Mouse (Mus musculus) limb, embryonic 11.5 days (tissue): Measurements from ENCODE around the gene Rgs16. TPM values are rescaled to one million over a fixed set of nuclear protein-coding genes. Genes with fewer than 3 reads are reported as not detected.

Experiments used
- ATAC-seq: fragments of 200-750 bp; cut with Nextera tagmentation; 2 replicates; pipeline ENCODE4 v1.8.0; 2017; ENCODE audit warnings: low read depth; ENCODE audit not compliant: insufficient number of reproducible peaks, low FRiP score, low TSS enrichment
- DNase-seq: peaks from one replicate; pipeline ENCODE4 v3.0.0-alpha.2; 2015; ENCODE audit warnings: low spot score
- H3K27ac ChIP-seq: fragments of 300-500 bp; sonication (generic); replicated peaks from 2 replicates; pipeline ENCODE4 v1.5.1; 2014; ENCODE audit warnings: low read depth, mild to moderate bottlenecking, low read length
- H3K27me3 ChIP-seq: fragments of 300-500 bp; sonication (generic); 2 replicates; pipeline ENCODE4 v1.6.1; 2014; ENCODE audit warnings: mild to moderate bottlenecking, low read length, mixed read lengths; ENCODE audit not compliant: control insufficient read depth, insufficient read depth
- H3K36me3 ChIP-seq: fragments of 300-500 bp; sonication (generic); 2 replicates; pipeline ENCODE4 v1.6.1; 2014; ENCODE audit warnings: mild to moderate bottlenecking, low read length, moderate library complexity, mixed read lengths; ENCODE audit not compliant: control insufficient read depth, insufficient read depth
- H3K4me1 ChIP-seq: fragments of 300-500 bp; sonication (generic); 2 replicates; pipeline ENCODE4 v1.6.1; 2014; ENCODE audit warnings: low read length, mixed read lengths; ENCODE audit not compliant: control insufficient read depth, insufficient read depth
- H3K4me2 ChIP-seq: fragments of 300-500 bp; sonication (generic); 2 replicates; pipeline ENCODE4 v1.6.1; 2014; ENCODE audit warnings: low read depth, mild to moderate bottlenecking, moderate library complexity; ENCODE audit not compliant: severe bottlenecking
- H3K4me3 ChIP-seq: fragments of 300-500 bp; sonication (generic); 2 replicates; pipeline ENCODE4 v1.5.1; 2014; ENCODE audit warnings: low read depth, low read length
- H3K9ac ChIP-seq: fragments of 300-500 bp; sonication (generic); 2 replicates; pipeline ENCODE4 v1.6.1; 2014; ENCODE audit warnings: mild to moderate bottlenecking, low read length
- H3K9me3 ChIP-seq: fragments of 300-500 bp; sonication (generic); 2 replicates; pipeline ENCODE4 v1.6.1; 2016; ENCODE audit warnings: low read length; ENCODE audit not compliant: control insufficient read depth
- WGBS: fragments of 180-500 bp; shearing (Covaris S2); extraction: QIAGEN DNeasy Blood & Tissue Kit; methylation state at CpG from one replicate; pipeline ENCODE4 v1.1.7; 2014; 5-methylcytosine and 5-hydroxymethylcytosine counted together
- polyA plus RNA-seq: library from polyadenylated mRNA; unstranded; fragments of >200 nt; fragmentation: Nextera tagmentation; extraction: Ambion mirVana; gene quantifications from 2 replicates; pipeline ENCODE4 v1.2.1, GENCODE M21; 2014

Gene Rgs16
- polyA plus RNA-seq, 1 experiment from 2014 or later, result 4.9 TPM

GRCm38 (mm10) chr1:153709451-153709850 is 30.7 kb upstream of the Rgs16 start:
- WGBS, result 74% methylated on average over 5 of the region's 5 CpGs
- no peak overlapping the region for H3K4me2 ChIP-seq
- H3K4me1 ChIP-seq, result peaks cover 7% of the 10 kb centered on the region
- H3K4me3 ChIP-seq, result no peak overlapping the region
- H3K9me3 ChIP-seq, result no peaks in the 10 kb centered on the region
- no peaks in the 10 kb centered on the region for H3K36me3 ChIP-seq
- H3K27me3 ChIP-seq, result no peaks in the 10 kb centered on the region
- DNase-seq (no peak), ATAC-seq (no peak)
- H3K27ac ChIP-seq, result no peak overlapping the region
- H3K9ac ChIP-seq, result no peak overlapping the region

- H3K9me3 ChIP-seq, result no peaks in the 10 kb centered on the region
- DNase-seq, result no peak
- no peaks in the 10 kb centered on the region for H3K4me1 ChIP-seq
- H3K27me3 ChIP-seq, result no peaks in the 10 kb centered on the region
- H3K4me3 ChIP-seq, result no peak overlapping the region
- no peak for ATAC-seq
- no peak overlapping the region for H3K27ac ChIP-seq
- no peak overlapping the region for H3K9ac ChIP-seq
- H3K4me2 ChIP-seq, result no peak overlapping the region
- WGBS, result 84% methylated on average over 3 of the region's 3 CpGs
- H3K36me3 ChIP-seq, result no peaks in the 10 kb centered on the region
Measured at GRCm38 (mm10) chr1:153711544-153712262, 28.4 kb upstream of the Rgs16 start.

GRCm38 (mm10) chr1:153712633-153713032 is 27.5 kb upstream of the Rgs16 start:
- Histone ChIP-seq H3K4me3 (no peak overlapping the region), H3K9me3 (no peaks in the 10 kb centered on the region), H3K27ac (no peak overlapping the region), H3K27me3 (no peaks in the 10 kb centered on the region), H3K9ac (no peak overlapping the region), H3K4me2 (no peak overlapping the region), H3K36me3 (no peaks in the 10 kb centered on the region), H3K4me1 (no peaks in the 10 kb centered on the region)
- DNase-seq (no peak), ATAC-seq (no peak)
- 84% methylated on average over 2 of the region's 2 CpGs for WGBS

- H3K4me2 ChIP-seq, result no peak overlapping the region
- DNase-seq, result no peak
- no peaks in the 10 kb centered on the region for H3K36me3 ChIP-seq
- ATAC-seq, result no peak
- H3K9ac ChIP-seq, result no peak overlapping the region
- H3K4me1 ChIP-seq, result no peaks in the 10 kb centered on the region
- 92% methylated on average over 1 of the region's 1 CpGs for WGBS
- no peaks in the 10 kb centered on the region for H3K27me3 ChIP-seq
- H3K4me3 ChIP-seq, result no peak overlapping the region
- no peak overlapping the region for H3K27ac ChIP-seq
- no peaks in the 10 kb centered on the region for H3K9me3 ChIP-seq
Measured at GRCm38 (mm10) chr1:153717990-153718389, 22.2 kb upstream of the Rgs16 start.

- DNase-seq (no peak), ATAC-seq (no peak)
- no peak overlapping the region for H3K27ac ChIP-seq
- no peaks in the 10 kb centered on the region for H3K27me3 ChIP-seq
- H3K36me3 ChIP-seq, result no peaks in the 10 kb centered on the region
- no peaks in the 10 kb centered on the region for H3K9me3 ChIP-seq
- no peak overlapping the region for H3K4me2 ChIP-seq
- no peak overlapping the region for H3K9ac ChIP-seq
- H3K4me1 ChIP-seq, result no peaks in the 10 kb centered on the region
- WGBS, result 77% methylated on average over 7 of the region's 7 CpGs
- H3K4me3 ChIP-seq, result no peak overlapping the region
Measured at GRCm38 (mm10) chr1:153720935-153721334, 19.2 kb upstream of the Rgs16 start.

- no peak overlapping the region for H3K4me3 ChIP-seq
- H3K27ac ChIP-seq, result no peak overlapping the region
- H3K9me3 ChIP-seq, result no peaks in the 10 kb centered on the region
- DNase-seq, result no peak
- H3K4me1 ChIP-seq, result no peaks in the 10 kb centered on the region
- no peak for ATAC-seq
- no peak overlapping the region for H3K9ac ChIP-seq
- no peak overlapping the region for H3K4me2 ChIP-seq
- 89% methylated on average over 9 of the region's 9 CpGs for WGBS
- no peaks in the 10 kb centered on the region for H3K27me3 ChIP-seq
- no peaks in the 10 kb centered on the region for H3K36me3 ChIP-seq
Measured at GRCm38 (mm10) chr1:153721565-153722310, 18.4 kb upstream of the Rgs16 start.

- ATAC-seq (no peak), DNase-seq (no peak)
- Histone ChIP-seq H3K9me3 (no peaks in the 10 kb centered on the region), H3K27me3 (no peaks in the 10 kb centered on the region), H3K9ac (no peak overlapping the region), H3K27ac (no peak overlapping the region), H3K4me3 (no peak overlapping the region), H3K4me1 (no peaks in the 10 kb centered on the region), H3K4me2 (no peak overlapping the region), H3K36me3 (no peaks in the 10 kb centered on the region)
- 76% methylated on average over 9 of the region's 9 CpGs for WGBS
Measured at GRCm38 (mm10) chr1:153723426-153723825, 16.7 kb upstream of the Rgs16 start.

- Histone ChIP-seq H3K4me3 (no peak overlapping the region), H3K27me3 (no peaks in the 10 kb centered on the region), H3K9ac (no peak overlapping the region), H3K4me2 (no peak overlapping the region), H3K4me1 (no peaks in the 10 kb centered on the region), H3K36me3 (no peaks in the 10 kb centered on the region), H3K27ac (no peak overlapping the region), H3K9me3 (no peaks in the 10 kb centered on the region)
- ATAC-seq (no peak), DNase-seq (no peak)
- 82% methylated on average over 16 of the region's 16 CpGs for WGBS
Measured at GRCm38 (mm10) chr1:153726636-153727035, 13.5 kb upstream of the Rgs16 start.
